Mouse (Mus musculus) small intestine, adult 2 months (tissue): ENCODE data around the gene Nrg4. TPM values are rescaled to one million over a fixed set of nuclear protein-coding genes. Genes with fewer than 3 reads are reported as not detected.

Experiments used
- H3K27ac ChIP-seq: fragments of 200-500 bp; 2 replicates; pipeline ENCODE4 v1.5.1; 2012; ENCODE audit warnings: low read depth, low read length, control low read depth, inconsistent platforms; ENCODE audit not compliant: insufficient read depth
- H3K27me3 ChIP-seq: fragments of 200-500 bp; 2 replicates; pipeline ENCODE4 v1.6.1; 2012; ENCODE audit warnings: mild to moderate bottlenecking, moderate library complexity, low read length, inconsistent platforms; ENCODE audit not compliant: control insufficient read depth, insufficient read depth
- H3K36me3 ChIP-seq: fragments of 200-500 bp; 2 replicates; pipeline ENCODE4 v1.6.1; 2012; ENCODE audit warnings: mild to moderate bottlenecking, low read length, control low read depth, inconsistent platforms; ENCODE audit not compliant: control insufficient read depth, insufficient read depth
- H3K4me1 ChIP-seq: fragments of 200-500 bp; 2 replicates; pipeline ENCODE4 v1.6.1; 2012; ENCODE audit warnings: low read length, inconsistent platforms, mixed read lengths; ENCODE audit not compliant: control insufficient read depth, insufficient read depth, insufficient read length
- H3K4me3 ChIP-seq: fragments of 200-500 bp; 2 replicates; pipeline ENCODE4 v1.5.1; 2012; ENCODE audit warnings: low read depth, mild to moderate bottlenecking, control low read depth, inconsistent platforms, low read length, moderate library complexity
- CTCF ChIP-seq: fragments of 200-500 bp; IDR thresholded peaks from 2 replicates; pipeline ENCODE4 v1.5.1; 2012; ENCODE audit warnings: low read depth, mild to moderate bottlenecking, control low read depth, inconsistent platforms, low read length, moderate library complexity, mixed read lengths; ENCODE audit not compliant: insufficient replicate concordance, insufficient read length; ENCODE audit errors: extremely low read depth
- POLR2A ChIP-seq: fragments of 200-500 bp; IDR thresholded peaks from 2 replicates; pipeline ENCODE4 v1.6.1; 2012; ENCODE audit warnings: low read depth, mild to moderate bottlenecking, control low read depth, inconsistent platforms, low read length, moderate library complexity
- WGBS: fragments of 180-500 bp; shearing (Covaris S2); methylation state at CpG from one replicate; pipeline ENCODE4 v1.1.7; 2018; 5-methylcytosine and 5-hydroxymethylcytosine counted together
- polyA plus RNA-seq: library from polyadenylated mRNA; depleted of rRNA; stranded (reverse); fragments of >200 nt; gene quantifications from 2 replicates; pipeline ENCODE4 v1.2.3, GENCODE M21; 2012

Gene Nrg4
- polyA plus RNA-seq, 1 experiment, result 1.5 TPM

GRCm38 (mm10) chr9:55271960-55272560 lies 54.6 kb downstream of the Nrg4 start:
- no peak for TF ChIP-seq POLR2A
- TF ChIP-seq CTCF, result no peak
- Histone ChIP-seq H3K4me1 (no peaks in the 10 kb centered on the region; the same call in 1 of the 2 replicates), H3K4me3 (no peak overlapping the region), H3K36me3 (no peaks in the 10 kb centered on the region), H3K27ac (no peak overlapping the region), H3K27me3 (no peaks in the 10 kb centered on the region)
- 33% methylated on average over 5 of the region's 5 CpGs for WGBS

DNA sequence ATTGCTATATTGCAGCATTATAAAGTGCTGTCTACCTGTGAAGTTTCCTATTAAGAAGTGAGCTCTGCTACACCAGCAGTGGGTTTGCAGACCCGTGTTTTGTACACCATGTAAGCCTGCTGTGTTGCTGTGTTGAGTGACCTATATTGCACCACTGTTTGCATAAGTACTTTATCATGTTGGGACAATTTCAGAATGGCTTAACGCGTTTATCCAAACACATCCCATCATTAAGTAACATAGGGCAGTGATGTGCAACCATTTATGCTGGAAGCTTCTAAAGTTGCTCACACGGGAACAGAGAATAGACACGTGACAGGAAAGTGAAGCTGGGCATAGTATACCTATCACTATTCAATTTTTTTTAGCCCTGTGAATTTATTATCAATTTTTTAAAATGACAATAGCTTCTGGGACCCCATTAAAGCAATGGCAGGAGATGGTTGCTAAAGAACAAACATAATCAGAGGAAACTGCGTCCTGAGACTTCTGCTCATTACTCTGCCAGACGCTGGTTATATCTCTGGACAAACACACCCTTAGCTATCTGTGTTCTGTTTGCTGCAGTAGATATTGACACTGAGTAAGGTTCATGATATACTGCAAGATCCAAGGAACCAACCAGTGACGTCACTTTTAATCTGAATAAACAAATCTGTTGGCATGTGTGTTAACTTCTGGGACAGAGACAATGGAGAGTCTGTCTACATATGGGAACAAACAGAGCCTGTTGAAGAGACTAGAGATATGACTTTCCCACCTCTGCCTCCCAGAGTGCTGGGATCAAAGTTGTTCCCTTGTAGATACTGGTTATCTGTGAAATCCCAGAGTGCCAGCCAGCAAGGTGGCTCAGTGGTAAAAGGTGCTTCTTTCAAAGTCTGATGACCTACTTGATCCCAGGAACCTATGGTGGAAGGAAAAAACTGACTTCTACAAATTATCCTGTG lies 62.0 kb downstream of the Nrg4 start:
- 21% methylated on average over 8 of the region's 8 CpGs for WGBS
- no peaks in the 10 kb centered on the region; the same call in 1 of the 2 replicates for H3K27me3 ChIP-seq
- peak overlapping the region; percentile 17; the same call in 1 of the 2 replicates for H3K27ac ChIP-seq
- H3K36me3 ChIP-seq, result no peaks in the 10 kb centered on the region
- no peak overlapping the region for H3K4me3 ChIP-seq
- no peak for TF ChIP-seq POLR2A
- TF ChIP-seq CTCF, result no peak
- H3K4me1 ChIP-seq, result no peaks in the 10 kb centered on the region; the same call in 1 of the 2 replicates

GRCm38 (mm10) chr9:55259741-55260140 lies 66.9 kb downstream of the Nrg4 start:
- WGBS, result 85% methylated on average over 6 of the region's 6 CpGs
- Histone ChIP-seq H3K4me3 (no peak overlapping the region), H3K36me3 (no peaks in the 10 kb centered on the region), H3K27ac (no peak overlapping the region), H3K27me3 (no peaks in the 10 kb centered on the region; the same call in 1 of the 2 replicates), H3K4me1 (no peaks in the 10 kb centered on the region; the same call in 1 of the 2 replicates)
- TF ChIP-seq POLR2A, result no peak
- TF ChIP-seq CTCF, result no peak

DNA sequence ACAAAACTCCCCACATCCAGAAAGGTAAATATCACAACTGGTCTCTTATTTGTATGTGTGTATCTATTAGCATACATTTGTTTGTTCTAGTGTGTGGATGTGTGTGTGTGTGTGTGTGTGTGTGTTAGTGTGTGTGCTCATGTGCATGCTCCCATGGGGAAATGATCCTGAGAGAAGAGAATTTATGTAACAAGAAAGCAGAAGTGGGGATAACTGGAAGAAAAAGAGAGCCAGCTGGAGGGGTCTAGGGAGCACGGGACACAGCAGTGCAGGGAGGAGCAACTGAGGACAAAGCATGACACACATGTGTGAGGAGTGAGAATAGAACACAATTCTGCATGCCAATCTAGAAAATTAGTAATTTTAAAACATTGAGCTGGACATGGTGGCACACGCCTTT lies 69.5 kb downstream of the Nrg4 start:
- WGBS, result 93% methylated on average over 2 of the region's 2 CpGs

DNA sequence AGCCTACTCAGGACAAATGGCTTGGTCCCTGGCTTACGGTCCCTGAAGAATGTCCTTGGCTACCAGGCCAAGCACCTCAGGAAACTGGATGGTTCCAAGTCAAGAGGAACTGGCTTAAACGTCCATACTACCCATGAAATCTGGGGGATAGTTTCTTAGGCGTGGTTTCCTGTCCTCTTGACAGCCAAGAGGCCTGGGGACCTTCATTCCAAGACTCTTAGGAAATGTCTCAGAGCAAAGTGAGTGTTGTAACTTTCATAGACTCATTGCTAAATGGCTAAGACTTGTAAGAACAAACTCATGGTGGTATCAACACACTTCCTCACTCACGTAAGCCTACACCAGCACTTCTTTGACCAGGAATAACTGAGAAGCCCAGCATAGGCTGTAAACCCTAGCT lies 71.0 kb downstream of the Nrg4 start:
- WGBS, result 73% methylated on average over 4 of the region's 4 CpGs
- no peak for TF ChIP-seq CTCF
- no peak for TF ChIP-seq POLR2A
- H3K4me1 ChIP-seq, result peaks cover 6% of the 10 kb centered on the region
- H3K27me3 ChIP-seq, result no peaks in the 10 kb centered on the region; the same call in 1 of the 2 replicates
- H3K36me3 ChIP-seq, result no peaks in the 10 kb centered on the region
- H3K27ac ChIP-seq, result no peak overlapping the region
- H3K4me3 ChIP-seq, result no peak overlapping the region

More for the DNA sequence above, 69.5 kb downstream of the Nrg4 start:
- no peaks in the 10 kb centered on the region for H3K36me3 ChIP-seq
- TF ChIP-seq POLR2A (no peak), CTCF (no peak)
- H3K4me3 ChIP-seq, result no peak overlapping the region
- no peaks in the 10 kb centered on the region for H3K4me1 ChIP-seq
- H3K27me3 ChIP-seq, result no peaks in the 10 kb centered on the region; the same call in 1 of the 2 replicates
- no peak overlapping the region for H3K27ac ChIP-seq

- WGBS, result 89% methylated on average over 5 of the region's 5 CpGs
- H3K27ac ChIP-seq, result no peak overlapping the region
- H3K36me3 ChIP-seq, result no peaks in the 10 kb centered on the region
- no peaks in the 10 kb centered on the region; the same call in 1 of the 2 replicates for H3K27me3 ChIP-seq
- TF ChIP-seq CTCF, result no peak
- no peak overlapping the region for H3K4me3 ChIP-seq
- peaks cover 10% of the 10 kb centered on the region for H3K4me1 ChIP-seq
Measured at GRCm38 (mm10) chr9:55255056-55255455, 71.6 kb downstream of the Nrg4 start.

- Histone ChIP-seq H3K27me3 (no peaks in the 10 kb centered on the region), H3K27ac (no peak overlapping the region), H3K4me1 (peaks cover 13% of the 10 kb centered on the region), H3K36me3 (no peaks in the 10 kb centered on the region), H3K4me3 (no peak overlapping the region)
- WGBS, result 71% methylated on average over 1 of the region's 1 CpGs
- no peak for TF ChIP-seq POLR2A
- no peak for TF ChIP-seq CTCF
Measured at GRCm38 (mm10) chr9:55253849-55254248, 72.8 kb downstream of the Nrg4 start.
